Mouse (Mus musculus): Measurements from ENCODE around the gene Odf3l2. TPM values are rescaled to one million over a fixed set of nuclear protein-coding genes. Genes with fewer than 3 reads are reported as not detected.
A peak's percentile ranks its signal among the peaks of the same experiment; 100 is the strongest.

Odf3l2 gene
- total RNA-seq, 2 experiments from 2014 or later = not detected

- ATAC-seq (replicated peaks; ENCODE audit: poor library complexity, severe bottlenecking) = no peak
Measured at GRCm38 (mm10) chr10:79672088-79672455, 26.5 kb upstream of the Odf3l2 start.

GRCm38 (mm10) chr10:79671396-79672087, 26.0 kb upstream of the Odf3l2 start:
- ATAC-seq (replicated peaks; ENCODE audit: poor library complexity, severe bottlenecking) = no peak

- ATAC-seq (replicated peaks; ENCODE audit: poor library complexity, severe bottlenecking) = peak; percentile 54
Measured at GRCm38 (mm10) chr10:79670071-79670888, 24.7 kb upstream of the Odf3l2 start.

- ATAC-seq (replicated peaks; ENCODE audit: poor library complexity, severe bottlenecking) = peak; percentile 33
Measured at GRCm38 (mm10) chr10:79669576-79670057, 24.1 kb upstream of the Odf3l2 start.

GRCm38 (mm10) chr10:79668771-79669575, 23.4 kb upstream of the Odf3l2 start, which contains the start of gene Tpgs1:
TSS of gene Tpgs1 (plus strand) at chr10:79669369.
- peak; percentile 60 for ATAC-seq (replicated peaks; ENCODE audit: poor library complexity, severe bottlenecking)

- ATAC-seq (replicated peaks; ENCODE audit: poor library complexity, severe bottlenecking) = no peak
Measured at GRCm38 (mm10) chr10:79668076-79668475, 22.5 kb upstream of the Odf3l2 start.

- ATAC-seq (replicated peaks; ENCODE audit: poor library complexity, severe bottlenecking) = no peak
Measured at GRCm38 (mm10) chr10:79666493-79666892, 21.0 kb upstream of the Odf3l2 start.

GRCm38 (mm10) chr10:79665051-79665450, 19.5 kb upstream of the Odf3l2 start:
- no peak for ATAC-seq (replicated peaks; ENCODE audit: poor library complexity, severe bottlenecking)

GRCm38 (mm10) chr10:79664131-79664665, 18.7 kb upstream of the Odf3l2 start, which contains the start of gene Madcam1:
TSS of gene Madcam1 (plus strand) at chr10:79664559.
- peak; percentile 55 for ATAC-seq (replicated peaks; ENCODE audit: poor library complexity, severe bottlenecking)

- no peak for ATAC-seq (replicated peaks; ENCODE audit: poor library complexity, severe bottlenecking)
Measured at GRCm38 (mm10) chr10:79661861-79662260, 16.3 kb upstream of the Odf3l2 start.

- no peak for ATAC-seq (replicated peaks; ENCODE audit: poor library complexity, severe bottlenecking)
Measured at GRCm38 (mm10) chr10:79660298-79660697, 14.8 kb upstream of the Odf3l2 start.

GRCm38 (mm10) chr10:79658829-79659228, 13.3 kb upstream of the Odf3l2 start:
- peak; percentile 64 for ATAC-seq (replicated peaks; ENCODE audit: poor library complexity, severe bottlenecking)

GRCm38 (mm10) chr10:79654946-79655395, 9.4 kb upstream of the Odf3l2 start:
- no peak for ATAC-seq (replicated peaks; ENCODE audit: poor library complexity, severe bottlenecking)

- no peak for ATAC-seq (replicated peaks; ENCODE audit: poor library complexity, severe bottlenecking)
Measured at GRCm38 (mm10) chr10:79652789-79653188, 7.3 kb upstream of the Odf3l2 start.

- ATAC-seq (replicated peaks; ENCODE audit: poor library complexity, severe bottlenecking) = peak; percentile 94
Measured at GRCm38 (mm10) chr10:79649070-79649751, 3.7 kb upstream of the Odf3l2 start.

- no peak; the same call in 1 of the 2 replicates for ATAC-seq (replicated peaks; ENCODE audit: poor library complexity, severe bottlenecking)
Measured at GRCm38 (mm10) chr10:79638486-79639204, 6.9 kb downstream of the Odf3l2 start.

GRCm38 (mm10) chr10:79637128-79638110, 8.1 kb downstream of the Odf3l2 start, which contains the start of gene Shc2:
TSS of gene Shc2 (minus strand) at chr10:79637918.
- ATAC-seq (replicated peaks; ENCODE audit: poor library complexity, severe bottlenecking) = peak; percentile 11; the same call in 1 of the 2 replicates

- no peak for ATAC-seq (replicated peaks; ENCODE audit: poor library complexity, severe bottlenecking)
Measured at GRCm38 (mm10) chr10:79636287-79636686, 9.3 kb downstream of the Odf3l2 start.
